Mouse (Mus musculus) spleen, postnatal 36 days (tissue): ENCODE results near the gene Cutal.

Experiments used
- DNase-seq, 2 experiments: peaks; one replicate each; pipeline ENCODE4 v3.0.0; 2022; ENCODE audit warnings: low spot score in 2 of 2, mixed read lengths in 1 of 2

Cutal gene

GRCm38 (mm10) chr2:34914823-34915082 is 40.6 kb downstream of the Cutal start:
- no peak for DNase-seq

GRCm38 (mm10) chr2:34915103-34915502 is 40.9 kb downstream of the Cutal start:
- DNase-seq, result no peak

GRCm38 (mm10) chr2:34920144-34920543 is 45.9 kb downstream of the Cutal start:
- no peak for DNase-seq

- DNase-seq, result no peak
These were observed 48.5 kb downstream of the Cutal start for GRCm38 (mm10) chr2:34922729-34923128.

GRCm38 (mm10) chr2:34927320-34927719 is 53.1 kb downstream of the Cutal start:
- no peak for DNase-seq

GRCm38 (mm10) chr2:34937460-34937859 is 63.3 kb downstream of the Cutal start:
- DNase-seq, result no peak

GRCm38 (mm10) chr2:34938269-34939208 is 64.3 kb downstream of the Cutal start:
- DNase-seq, result peak in 1 of 2 experiments; percentile 40

- DNase-seq, result no peak
These were observed 66.0 kb downstream of the Cutal start for GRCm38 (mm10) chr2:34940246-34940645.

- peak; percentile 76 to 80 for DNase-seq
These were observed 67.0 kb downstream of the Cutal start for GRCm38 (mm10) chr2:34941061-34941675.
